10 mouse cellular contexts compared by ENCODE assay signal in genomic region chr4:22491813-22492160, GRCm38 (mm10). TPM values are rescaled to one million over a fixed set of nuclear protein-coding genes. Genes with fewer than 3 reads are reported as not detected.
DNase-seq lines count a peak whose midpoint lies in the region; ATAC-seq and TF ChIP-seq lines count a peak whose summit lies in the region.
"Had no signal": no experiment of that assay in that cellular context is flagged by ENCODE, and none has a peak within 500 bp of the region (broad histone marks: within the 10 kb centered on the region; RNA-seq: fewer than 3 reads in every experiment).

No protein-coding gene starts in this region.

- no peaks in the 10 kb centered on the region for H3K36me3 ChIP-seq in heart, embryonic 12.5 days
- H3K36me3 ChIP-seq in heart, adult 2 months (ENCODE audit: control insufficient read depth, insufficient read depth, low read length), result no peaks in the 10 kb centered on the region
- H3K36me3 ChIP-seq in hindbrain, embryonic 15.5 days, result no peaks in the 10 kb centered on the region

- WGBS in heart, embryonic 12.5 days, result 2% methylated on average over 7 of the region's 7 CpGs
- 3% methylated on average over 7 of the region's 7 CpGs for WGBS in heart, adult 2 months
- 2% methylated on average over 7 of the region's 7 CpGs for WGBS in hindbrain, embryonic 15.5 days

- peaks cover 87% of the 10 kb centered on the region for H3K27me3 ChIP-seq in heart, embryonic 12.5 days (replicated peaks)
- H3K27me3 ChIP-seq in heart, adult 2 months (ENCODE audit: control insufficient read depth, insufficient read depth, low read length), result peaks cover 41% of the 10 kb centered on the region
- peaks cover 2% of the 10 kb centered on the region; the same call in 1 of the 2 replicates for H3K27me3 ChIP-seq in hindbrain, embryonic 15.5 days

- no peak for TF ChIP-seq CTCF in heart, adult 2 months (IDR thresholded peaks at IDR 0.05)

- no peaks in the 10 kb centered on the region for H3K79me2 ChIP-seq in heart, adult 2 months (replicated peaks; ENCODE audit: control insufficient read depth, insufficient read depth, low read length)

- no peak for TF ChIP-seq EP300 in heart, adult 2 months (IDR thresholded peaks at IDR 0.05; ENCODE audit: insufficient read depth, low read depth, low read length)

- no peak for ATAC-seq in heart, embryonic 12.5 days (ENCODE audit: insufficient number of reproducible peaks, low FRiP score)
- ATAC-seq in hindbrain, embryonic 15.5 days (ENCODE audit: low FRiP score, low read depth), result no peak

- peaks cover 39% of the 10 kb centered on the region for H3K4me1 ChIP-seq in heart, embryonic 12.5 days (replicated peaks)
- H3K4me1 ChIP-seq in heart, adult 2 months (ENCODE audit: control insufficient read depth, insufficient read depth, low read length), result no peaks in the 10 kb centered on the region
- H3K4me1 ChIP-seq in hindbrain, embryonic 15.5 days (replicated peaks), result peaks cover 41% of the 10 kb centered on the region

- TF ChIP-seq POLR2A in heart, adult 2 months (IDR thresholded peaks at IDR 0.05; ENCODE audit: insufficient read depth, low read depth, low read length), result no peak

- no peak for DNase-seq in heart, adult 2 months
- peak; percentile 64 for DNase-seq in embryo, embryonic 9.5 days (ENCODE audit: extremely low spot score)
- DNase-seq in neural tube, embryonic 10.5 days (ENCODE audit: extremely low spot score, low spot score), result peak; percentile 68
- DNase-seq in yolk sac, embryonic 10.5 days (ENCODE audit: low spot score), result no peak
- DNase-seq in thymus, postnatal 4 days, result no peak
- DNase-seq in left cerebral cortex, adult 11 months (ENCODE audit: low spot score), result no peak

- H3K9ac ChIP-seq in heart, embryonic 12.5 days, result no peak overlapping the region
- H3K9ac ChIP-seq in heart, adult 2 months (ENCODE audit: low read depth, low read length), result no peak overlapping the region
- peak overlapping the region; percentile 46 for H3K9ac ChIP-seq in hindbrain, embryonic 15.5 days

- H3K4me2 ChIP-seq in heart, embryonic 12.5 days, result peak overlapping the region; percentile 60; the same call in 1 of the 2 replicates
- peak overlapping the region; percentile 96 for H3K4me2 ChIP-seq in hindbrain, embryonic 15.5 days

- no peaks in the 10 kb centered on the region for H3K9me3 ChIP-seq in heart, embryonic 12.5 days (replicated peaks)
- no peaks in the 10 kb centered on the region for H3K9me3 ChIP-seq in hindbrain, embryonic 15.5 days

- no peak overlapping the region for H3K27ac ChIP-seq in heart, embryonic 12.5 days (ENCODE audit: poor library complexity, severe bottlenecking)
- H3K27ac ChIP-seq in heart, adult 2 months, result no peak overlapping the region
- peak overlapping the region; percentile 87 for H3K27ac ChIP-seq in hindbrain, embryonic 15.5 days (replicated peaks)

- intact Hi-C loops in heart, adult 2 months (cut with DNase I), result no loop called here

- peak overlapping the region; percentile 34; the same call in 1 of the 2 replicates for H3K4me3 ChIP-seq in heart, embryonic 12.5 days
- H3K4me3 ChIP-seq in heart, adult 2 months, result no peak overlapping the region
- peak overlapping the region; percentile 57 for H3K4me3 ChIP-seq in hindbrain, embryonic 15.5 days

RNA-seq across cellular contexts. Expression of gene Pou3f2, which starts 3.6 kb away (rescaled TPM):
- 0.18 TPM in 1 of 2 replicates, not detected in the other for polyA plus RNA-seq in heart, embryonic 12.5 days (2016; fragmentation: Nextera tagmentation; extraction: Ambion mirVana)
- not detected for total RNA-seq in heart, adult 2 months (2021)
- polyA plus RNA-seq in heart, adult 2 months (2012; rRNA removed), result not detected in 2 replicates
- 21.0 and 33.1 TPM in 2 replicates for polyA plus RNA-seq in hindbrain, embryonic 15.5 days (2015; fragmentation: Nextera tagmentation; extraction: Ambion mirVana)
- total RNA-seq: heart, postnatal 25 days had no signal
- polyA plus RNA-seq: C2C12 had no signal

Comparison
In these comparisons a context has a peak if more than half of its experiments do, and no peak if none do; other contexts are left out.
1. DNase-seq: peak in embryo, embryonic 9.5 days (single experiment) and neural tube, embryonic 10.5 days (single experiment); none in heart, adult 2 months (0 of 2), yolk sac, embryonic 10.5 days (single experiment), thymus, postnatal 4 days (single experiment) and left cerebral cortex, adult 11 months (single experiment).
2. RNA of gene Pou3f2, which starts 3.6 kb away (polyA plus RNA-seq): 21.0 to 33.1 TPM in hindbrain, embryonic 15.5 days; 0.18 TPM in heart, embryonic 12.5 days and not detected in heart, adult 2 months; every median in the first group is over 10 times any median in the second.